Mouse (Mus musculus): Measurements from ENCODE around the gene Ccdc69.
A peak's percentile ranks its signal among the peaks of the same experiment; 100 is the strongest.

- TF ChIP-seq POLR2A (IDR thresholded peaks at IDR 0.05; ENCODE audit: extremely low read depth, insufficient read depth, low read length) (no peak), CTCF (IDR thresholded peaks at IDR 0.05; ENCODE audit: low read depth, low read length) (peak; percentile 96)
These were observed 38.3 kb downstream of the Ccdc69 start for GRCm38 (mm10) chr11:55039591-55039990.
